Mouse (Mus musculus) cerebellum, postnatal 36 days (tissue): ENCODE results near the gene Gm21983.
A peak's percentile ranks its signal among the peaks of the same experiment; 100 is the strongest.

Source experiments
- DNase-seq, 2 experiments: peaks; one replicate each; pipeline ENCODE4 v3.0.0; 2021 to 2022; ENCODE audit warnings: mixed read lengths in 2 of 2

The Gm21983 gene

GRCm38 (mm10) chr7:27180837-27181695 lies at the start of gene Gm21983, which contains the start of gene Mia:
Gene Gm21983, minus strand, starts transcription at chr7:27181086.
Gene Mia, minus strand, starts transcription at chr7:27181157.
- no peak for DNase-seq

- DNase-seq = no peak
These were observed 48.0 kb upstream of the Gm21983 start for GRCm38 (mm10) chr7:27228865-27229264.

- peak; percentile 85 to 86 for DNase-seq
These were observed 47.5 kb upstream of the Gm21983 start, which contains the start of gene Itpkc for GRCm38 (mm10) chr7:27228281-27228821. Gene Itpkc, minus strand, starts transcription at chr7:27228661.

GRCm38 (mm10) chr7:27227676-27228075 lies 46.8 kb upstream of the Gm21983 start:
- DNase-seq = peak; percentile 42 to 66

GRCm38 (mm10) chr7:27227276-27227675 lies 46.4 kb upstream of the Gm21983 start:
- DNase-seq = no peak

GRCm38 (mm10) chr7:27224877-27225575 lies 44.1 kb upstream of the Gm21983 start:
- DNase-seq = no peak

GRCm38 (mm10) chr7:27222538-27222937 lies 41.7 kb upstream of the Gm21983 start:
- DNase-seq = no peak

GRCm38 (mm10) chr7:27221939-27222338 lies 41.1 kb upstream of the Gm21983 start:
- no peak for DNase-seq

- DNase-seq = no peak
These were observed 39.1 kb upstream of the Gm21983 start for GRCm38 (mm10) chr7:27219937-27220336.

GRCm38 (mm10) chr7:27218586-27218985 lies 37.7 kb upstream of the Gm21983 start:
- DNase-seq = peak; percentile 66 to 68

- no peak for DNase-seq
These were observed 31.7 kb upstream of the Gm21983 start for GRCm38 (mm10) chr7:27212626-27213025.

GRCm38 (mm10) chr7:27203730-27204449 lies 23.0 kb upstream of the Gm21983 start:
- DNase-seq = peak; percentile 52 to 54

- no peak for DNase-seq
These were observed 17.9 kb upstream of the Gm21983 start for GRCm38 (mm10) chr7:27198779-27199178.

- no peak for DNase-seq
These were observed 17.5 kb upstream of the Gm21983 start for GRCm38 (mm10) chr7:27198355-27198754.

GRCm38 (mm10) chr7:27197634-27198033 lies 16.7 kb upstream of the Gm21983 start:
- no peak for DNase-seq

GRCm38 (mm10) chr7:27197136-27197535 lies 16.2 kb upstream of the Gm21983 start:
- DNase-seq = no peak

- DNase-seq = peak; percentile 92 to 95
These were observed 15.1 kb upstream of the Gm21983 start, which contains the start of the genes BC024978 and Snrpa for GRCm38 (mm10) chr7:27195681-27196611. Gene BC024978, plus strand, starts transcription at chr7:27195781. Gene Snrpa, minus strand, starts transcription at chr7:27196271.

GRCm38 (mm10) chr7:27193731-27194130 lies 12.8 kb upstream of the Gm21983 start:
- DNase-seq = no peak

- no peak for DNase-seq
These were observed 11.5 kb upstream of the Gm21983 start for GRCm38 (mm10) chr7:27192434-27192833.

GRCm38 (mm10) chr7:27189271-27189931 lies 8.5 kb upstream of the Gm21983 start:
- DNase-seq = no peak

- no peak for DNase-seq
These were observed 5.1 kb upstream of the Gm21983 start for GRCm38 (mm10) chr7:27185986-27186385.
